Mouse (Mus musculus) kidney, adult 11 months (tissue): ENCODE measurements around the gene Wdr62.
"Not testable (repeated sequence)": the region's sequence is repeated elsewhere in the genome, so short reads cannot be mapped to it uniquely, and the experiment has no call there.

Experiments
- DNase-seq: peaks from one replicate; pipeline ENCODE4 v3.0.0; 2022

Gene Wdr62

DNA sequence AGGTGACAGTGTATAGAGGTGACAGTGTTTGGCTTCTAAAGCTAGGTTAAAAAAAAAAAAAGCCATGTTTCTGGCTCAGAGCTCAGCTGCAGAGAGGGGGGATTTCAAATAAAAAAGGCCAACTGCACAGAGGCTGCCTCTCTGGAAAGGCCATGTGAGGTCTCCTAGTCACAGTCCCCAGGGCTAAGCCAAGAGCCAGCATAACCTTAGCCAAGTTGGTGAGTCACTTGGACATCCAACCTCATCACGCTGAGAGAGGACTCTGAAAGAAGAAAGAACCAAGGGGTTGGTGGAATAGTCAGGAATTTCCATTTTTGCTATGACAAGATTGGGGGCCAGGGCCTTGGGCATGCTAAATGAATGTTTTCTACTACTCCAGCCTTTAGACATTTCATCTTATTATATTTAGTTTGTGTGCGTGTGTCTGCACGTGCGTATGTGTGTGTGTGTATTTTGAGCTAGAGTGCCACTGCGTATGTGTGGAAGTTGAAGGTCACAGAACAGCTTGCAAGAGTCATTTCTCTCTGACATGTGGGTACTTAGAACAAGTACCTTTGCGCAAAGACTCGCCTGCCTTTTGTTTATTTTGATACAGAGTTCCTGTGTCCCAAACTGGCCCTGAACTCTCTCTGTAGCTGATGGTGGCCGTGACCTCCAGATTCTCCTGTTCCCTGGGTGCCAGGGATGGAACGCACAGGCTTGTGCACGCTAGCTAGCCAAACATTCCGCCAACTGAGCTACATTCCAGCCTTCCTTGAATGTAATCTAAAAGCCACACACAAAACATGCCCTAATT is 77.1 kb downstream of the Wdr62 start:
- no peak for DNase-seq

- not testable (repeated sequence) for DNase-seq
Measured at GRCm38 (mm10) chr7:30200661-30201060, 79.6 kb downstream of the Wdr62 start.

- DNase-seq: no peak
Measured at GRCm38 (mm10) chr7:30200200-30200599, 80.0 kb downstream of the Wdr62 start.

DNA sequence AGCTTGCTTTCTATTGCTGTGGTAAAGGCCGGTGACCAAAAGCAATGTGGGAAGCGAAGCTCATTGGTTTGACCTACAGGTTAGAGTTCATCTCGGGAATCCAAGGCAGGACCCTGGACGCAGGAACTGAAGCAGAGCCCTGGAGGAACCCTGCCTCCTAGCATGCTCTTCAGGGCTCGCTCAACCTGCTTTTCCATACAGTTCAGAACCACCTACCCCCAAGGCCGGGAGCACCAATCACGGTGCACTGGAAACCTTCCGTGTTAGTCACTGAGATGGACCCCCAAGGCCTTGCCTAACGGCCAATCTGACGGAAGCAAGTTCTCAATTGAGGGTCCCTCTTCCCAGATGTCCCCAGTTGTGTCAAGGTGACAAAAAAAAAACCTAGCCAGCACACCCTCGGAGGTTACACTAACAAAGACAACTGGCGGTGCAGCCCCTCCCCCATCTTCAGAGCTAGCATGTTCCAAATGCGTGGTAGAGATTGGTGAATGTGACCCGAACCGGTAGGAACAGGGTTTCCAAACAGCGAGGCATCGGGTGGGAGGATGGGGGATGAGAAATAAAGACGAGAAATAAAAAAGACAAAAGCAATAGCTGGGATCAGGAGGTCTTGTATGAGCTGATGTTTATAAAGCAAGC is 80.6 kb downstream of the Wdr62 start:
- DNase-seq: no peak

DNA sequence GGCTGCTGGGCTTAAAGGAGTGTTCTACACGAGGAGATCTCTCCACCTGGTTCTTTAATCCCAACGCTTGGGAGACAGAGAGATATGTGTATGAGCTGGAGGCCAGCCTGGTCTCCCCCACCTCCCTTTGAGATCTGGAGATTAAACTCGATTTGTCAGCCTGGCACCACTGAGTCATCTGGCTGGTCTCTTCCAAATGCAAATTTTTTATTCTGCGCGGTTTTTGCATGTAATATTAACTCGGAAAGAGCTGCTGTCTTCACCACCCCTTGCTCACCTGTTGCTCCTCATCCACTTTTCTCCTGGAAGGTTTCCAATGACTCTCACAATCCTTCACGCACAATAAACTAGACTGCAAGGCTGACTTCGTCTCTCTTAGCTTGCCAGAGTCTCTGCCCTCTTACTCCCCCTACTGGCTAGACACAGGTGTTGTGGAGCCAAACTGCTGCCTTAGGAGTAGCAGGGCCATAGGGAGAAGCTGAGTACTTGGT is 81.7 kb downstream of the Wdr62 start, which contains the start of gene Capns1:
Gene Capns1 (minus strand): TSS at position 331 of the 491 bp plus-strand sequence.
- DNase-seq: peak; percentile 47

DNA sequence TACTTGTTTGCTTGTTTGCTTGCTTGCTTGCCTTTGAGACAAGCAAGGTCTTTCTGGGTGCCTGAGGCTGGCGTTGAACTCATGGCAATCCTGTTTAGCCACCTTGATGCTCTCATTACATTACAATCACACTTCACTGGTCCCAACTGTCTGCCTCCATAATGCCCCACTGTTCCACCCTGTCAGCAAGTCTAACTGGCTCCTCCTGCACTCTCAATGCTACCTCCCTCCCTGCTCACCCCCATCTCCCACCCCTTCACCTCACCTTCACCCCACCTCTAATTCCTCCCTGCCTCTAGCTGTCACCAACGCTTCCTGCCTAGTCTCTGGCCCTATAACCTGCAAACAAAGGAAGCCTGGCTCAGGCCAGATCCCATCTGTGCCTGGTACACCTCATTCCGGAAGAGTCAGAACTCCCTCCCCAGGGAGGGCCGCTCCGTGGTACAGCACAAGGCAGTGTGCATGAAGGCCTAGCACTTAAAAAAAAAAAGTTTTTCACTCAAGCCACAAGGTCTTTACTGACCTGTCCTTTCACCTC is 82.6 kb downstream of the Wdr62 start:
- no peak for DNase-seq

- no peak for DNase-seq
Measured at GRCm38 (mm10) chr7:30196171-30196570, 84.0 kb downstream of the Wdr62 start.

- DNase-seq: no peak
Measured at GRCm38 (mm10) chr7:30195461-30195860, 84.8 kb downstream of the Wdr62 start.

DNA sequence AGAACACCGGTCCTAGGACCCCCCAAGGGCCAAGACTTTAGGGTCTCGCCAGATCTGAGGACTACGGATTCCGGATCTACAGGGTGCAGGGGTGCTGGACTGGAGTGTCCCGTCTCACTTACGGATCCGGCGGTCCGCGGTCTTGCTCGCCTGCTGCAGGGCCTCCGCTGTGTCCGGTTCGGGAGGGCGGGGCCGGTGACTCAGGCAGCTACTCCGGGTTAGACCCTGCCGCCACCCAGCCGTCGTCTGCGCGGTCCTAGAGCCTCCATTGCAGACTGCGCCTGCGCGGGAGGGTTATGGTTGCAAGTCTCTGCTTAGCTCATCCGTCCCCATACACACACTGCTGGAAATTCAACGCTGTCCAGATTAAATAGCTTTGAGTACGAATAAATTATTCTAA is 85.3 kb downstream of the Wdr62 start:
- DNase-seq: peak; percentile 93

GRCm38 (mm10) chr7:30194101-30194831 is 86.0 kb downstream of the Wdr62 start:
- no peak for DNase-seq

GRCm38 (mm10) chr7:30193581-30194100 is 86.6 kb downstream of the Wdr62 start:
- DNase-seq: peak; percentile 84

- DNase-seq: no peak
Measured at GRCm38 (mm10) chr7:30193013-30193412, 87.2 kb downstream of the Wdr62 start.

GRCm38 (mm10) chr7:30192088-30192487 is 88.1 kb downstream of the Wdr62 start:
- no peak for DNase-seq
